Mouse (Mus musculus) ES-E14 (cell line): ENCODE results near the gene Smndc1.

ENCODE experiments used
- CHD2 ChIP-seq: IDR thresholded peaks from 2 replicates; pipeline ENCODE4 v1.6.1; 2014; ENCODE audit warnings: mild to moderate bottlenecking, low read depth, low read length, inconsistent platforms
- HCFC1 ChIP-seq: IDR thresholded peaks from 2 replicates; pipeline ENCODE4 v1.6.1; 2012; ENCODE audit warnings: low read length, inconsistent platforms, borderline replicate concordance; ENCODE audit not compliant: insufficient read depth
- MAFK ChIP-seq: IDR thresholded peaks from 2 replicates; pipeline ENCODE4 v1.6.1; 2014; ENCODE audit warnings: mild to moderate bottlenecking, low read depth, low read length, inconsistent platforms; ENCODE audit not compliant: insufficient read depth
- ZC3H11A ChIP-seq: IDR thresholded peaks from 2 replicates; pipeline ENCODE4 v1.6.1; 2012; ENCODE audit warnings: low read depth, mild to moderate bottlenecking, inconsistent platforms, low read length, borderline replicate concordance

- no peak for TF ChIP-seq CHD2
- TF ChIP-seq HCFC1: no peak
- TF ChIP-seq MAFK: no peak
- no peak for TF ChIP-seq ZC3H11A
Measured at GRCm38 (mm10) chr19:53366881-53367280, 23.5 kb downstream of the Smndc1 start.
